Mouse (Mus musculus): Measurements from ENCODE around the gene Trim2.

Gene Trim2

DNA sequence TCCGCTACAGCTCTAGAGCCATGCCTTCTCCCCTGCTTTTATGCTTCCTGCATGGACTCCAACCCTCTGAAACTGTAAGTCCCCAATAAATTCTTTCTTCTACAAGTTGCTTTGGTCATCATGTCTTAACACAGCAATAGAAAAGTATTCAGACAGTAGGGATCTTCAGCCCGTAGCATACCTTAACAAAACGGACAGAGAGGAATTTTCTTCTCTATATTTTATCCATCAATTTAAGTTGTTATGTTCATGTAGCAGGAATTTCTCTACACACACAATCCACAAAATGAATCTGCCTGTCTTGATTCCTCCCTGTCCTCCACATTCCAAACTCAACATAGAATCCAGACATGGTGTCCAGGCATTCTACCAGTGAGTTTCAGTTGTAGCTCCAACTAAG is at the start of gene Trim2:
Gene Trim2 (minus strand): TSS at position 101 of the 400 bp plus-strand sequence.
- in situ Hi-C loops (cut with MboI; ENCODE audit: low pct_unique_long_range_greater_than_20kb in 1 of 2, low sequenced_read_pairs in 2 of 2, unreplicated experiment in 1 of 2) = loop anchor here (25.0 kb wide), 3 partner anchors 344 to 494 kb away; no protein-coding TSS in a partner anchor

- in situ Hi-C loops (cut with MboI; ENCODE audit: low pct_unique_long_range_greater_than_20kb in 1 of 2, low sequenced_read_pairs in 2 of 2, unreplicated experiment in 1 of 2) = loop anchor here in 1 of 2 experiments (10.0 kb wide), 2 partner anchors 119 to 179 kb away; no protein-coding TSS in a partner anchor
These were observed 49.4 kb upstream of the Trim2 start for GRCm38 (mm10) chr3:84355930-84356689.

GRCm38 (mm10) chr3:84352353-84353034 is 45.8 kb upstream of the Trim2 start:
- in situ Hi-C loops (cut with MboI; ENCODE audit: low pct_unique_long_range_greater_than_20kb in 1 of 2, low sequenced_read_pairs in 2 of 2, unreplicated experiment in 1 of 2) = loop anchor here in 1 of 2 experiments (10.0 kb wide), 2 partner anchors 122 to 182 kb away; no protein-coding TSS in a partner anchor

- in situ Hi-C loops (cut with MboI; ENCODE audit: low pct_unique_long_range_greater_than_20kb in 1 of 2, low sequenced_read_pairs in 2 of 2, unreplicated experiment in 1 of 2) = loop anchor here in 1 of 2 experiments (10.0 kb wide), 2 partner anchors 124 to 184 kb away; no protein-coding TSS in a partner anchor
These were observed 43.6 kb upstream of the Trim2 start for GRCm38 (mm10) chr3:84350311-84350710.

DNA sequence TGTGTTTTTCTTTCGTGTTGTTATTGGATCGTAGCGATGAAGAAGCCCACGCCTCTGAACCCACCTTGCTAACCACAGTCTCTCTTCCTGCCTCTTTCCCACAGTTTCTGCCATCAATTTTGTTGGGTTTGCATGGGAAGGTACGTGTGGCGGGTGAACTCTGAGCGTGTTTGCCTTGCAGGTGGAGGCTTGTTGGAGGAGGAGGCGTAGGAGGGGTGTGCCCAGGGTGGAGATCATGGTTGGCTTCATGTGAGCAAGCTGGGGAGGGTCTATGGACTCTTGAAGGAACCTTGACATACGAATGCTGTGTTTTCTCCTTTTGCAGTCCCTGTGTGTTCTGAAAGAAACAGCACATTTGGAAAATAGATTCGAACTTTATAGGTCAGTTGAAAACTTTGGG is 43.1 kb upstream of the Trim2 start:
- in situ Hi-C loops (cut with MboI; ENCODE audit: low pct_unique_long_range_greater_than_20kb in 1 of 2, low sequenced_read_pairs in 2 of 2, unreplicated experiment in 1 of 2) = loop anchor here (10.0 kb wide), 2 partner anchors 125 to 185 kb away; no protein-coding TSS in a partner anchor

DNA sequence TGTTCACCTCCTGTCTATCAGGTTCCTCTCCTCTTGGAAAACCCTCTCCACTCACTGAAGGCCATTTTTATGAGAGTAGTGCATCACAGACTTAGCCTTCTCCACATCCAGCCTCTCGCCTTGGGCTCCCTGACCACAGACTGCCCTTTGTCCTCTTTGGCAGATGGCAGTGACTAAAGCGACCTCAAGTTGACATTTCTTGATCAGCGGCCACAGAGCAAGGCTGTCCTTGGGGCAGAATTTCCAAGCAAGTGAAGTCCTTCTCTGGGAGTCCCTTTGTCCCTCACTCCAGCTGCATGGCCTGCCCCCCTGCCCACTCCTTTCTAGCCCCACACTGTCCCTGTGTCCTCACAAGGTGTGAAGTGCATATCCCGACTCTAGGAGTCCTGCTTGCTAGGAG is 40.7 kb upstream of the Trim2 start:
- in situ Hi-C loops (cut with MboI; ENCODE audit: low pct_unique_long_range_greater_than_20kb in 1 of 2, low sequenced_read_pairs in 2 of 2, unreplicated experiment in 1 of 2) = loop anchor here in 1 of 2 experiments (10.0 kb wide), 1 partner anchor 187 kb away; no protein-coding TSS in a partner anchor

GRCm38 (mm10) chr3:84346456-84347150 is 39.9 kb upstream of the Trim2 start:
- in situ Hi-C loops (cut with MboI; ENCODE audit: low pct_unique_long_range_greater_than_20kb in 1 of 2, low sequenced_read_pairs in 2 of 2, unreplicated experiment in 1 of 2) = loop anchor here in 1 of 2 experiments (10.0 kb wide), 1 partner anchor 188 kb away; no protein-coding TSS in a partner anchor

GRCm38 (mm10) chr3:84345646-84345980 is 38.9 kb upstream of the Trim2 start:
- in situ Hi-C loops (cut with MboI; ENCODE audit: low pct_unique_long_range_greater_than_20kb in 1 of 2, low sequenced_read_pairs in 2 of 2, unreplicated experiment in 1 of 2) = loop anchor here in 1 of 2 experiments (10.0 kb wide), 1 partner anchor 189 kb away; no protein-coding TSS in a partner anchor

DNA sequence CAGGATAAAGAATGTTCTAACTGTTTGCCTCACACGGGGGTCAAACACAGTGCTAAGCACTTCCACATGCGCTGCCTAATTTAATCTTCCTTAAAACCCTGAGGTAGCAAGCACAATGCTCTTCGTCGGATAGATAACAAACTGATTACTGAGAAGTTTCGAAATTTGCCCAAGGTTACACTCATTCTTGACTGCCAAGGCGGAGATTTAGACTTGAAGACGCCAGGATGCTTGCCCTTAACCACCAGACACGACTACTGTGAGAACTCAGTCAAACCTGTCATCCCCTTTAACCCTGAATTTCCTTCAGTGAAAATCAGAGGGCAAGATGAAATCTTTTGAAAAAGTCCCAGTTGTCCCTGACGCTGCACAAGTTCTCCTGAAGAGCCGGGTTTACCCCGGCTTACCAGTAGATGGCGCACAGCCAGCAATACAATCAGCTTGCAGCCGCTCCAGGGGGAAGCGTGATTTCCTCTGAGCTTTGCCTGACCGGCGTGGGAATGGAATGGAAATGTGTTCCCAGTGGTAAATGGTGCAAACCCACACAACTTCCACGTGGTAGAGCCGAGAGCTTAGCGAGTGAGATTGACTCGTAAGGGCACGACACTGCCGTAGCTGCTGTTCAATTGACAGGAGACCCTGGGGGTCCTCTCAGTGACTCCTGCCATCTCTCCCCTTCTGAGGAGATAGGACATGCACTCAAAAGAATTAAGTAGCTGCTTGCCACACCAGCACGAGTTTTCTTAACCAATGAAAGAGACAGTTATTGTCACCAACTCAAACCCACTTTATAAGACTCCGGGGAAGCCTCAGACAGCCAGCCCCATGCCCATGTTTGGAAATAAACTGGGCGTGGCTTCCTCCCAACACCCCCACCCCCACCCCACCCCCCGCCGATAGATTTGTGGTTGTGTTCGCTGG is 38.3 kb upstream of the Trim2 start:
- in situ Hi-C loops (cut with MboI; ENCODE audit: low pct_unique_long_range_greater_than_20kb in 1 of 2, low sequenced_read_pairs in 2 of 2, unreplicated experiment in 1 of 2) = loop anchor here in 1 of 2 experiments (10.0 kb wide), 1 partner anchor 190 kb away; no protein-coding TSS in a partner anchor

DNA sequence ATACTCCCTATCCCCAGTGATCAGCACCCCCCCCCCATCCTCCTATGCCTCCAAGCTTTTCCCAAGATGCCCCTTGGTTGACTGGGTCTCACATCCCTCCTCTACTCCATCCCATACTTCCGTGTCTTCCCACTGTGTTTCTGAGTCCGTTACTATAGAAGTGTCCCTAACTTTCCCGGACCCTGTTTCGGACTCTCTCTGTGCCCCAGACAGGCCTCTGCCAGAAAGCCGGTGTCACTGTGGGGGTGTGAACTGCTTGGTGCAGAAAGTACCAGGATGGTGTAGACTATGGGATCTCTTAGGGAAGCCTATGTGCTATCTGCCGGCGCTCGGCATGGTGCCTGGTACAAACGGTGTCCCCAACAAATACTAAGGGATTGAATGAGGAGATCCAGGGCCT is 36.4 kb upstream of the Trim2 start:
- in situ Hi-C loops (cut with MboI; ENCODE audit: low pct_unique_long_range_greater_than_20kb in 1 of 2, low sequenced_read_pairs in 2 of 2, unreplicated experiment in 1 of 2) = loop anchor here in 1 of 2 experiments (10.0 kb wide), 1 partner anchor 192 kb away; no protein-coding TSS in a partner anchor

- in situ Hi-C loops (cut with MboI; ENCODE audit: low pct_unique_long_range_greater_than_20kb in 1 of 2, low sequenced_read_pairs in 2 of 2, unreplicated experiment in 1 of 2) = loop anchor here in 1 of 2 experiments (10.0 kb wide), 1 partner anchor 193 kb away; no protein-coding TSS in a partner anchor
These were observed 35.1 kb upstream of the Trim2 start for GRCm38 (mm10) chr3:84341811-84342210.

DNA sequence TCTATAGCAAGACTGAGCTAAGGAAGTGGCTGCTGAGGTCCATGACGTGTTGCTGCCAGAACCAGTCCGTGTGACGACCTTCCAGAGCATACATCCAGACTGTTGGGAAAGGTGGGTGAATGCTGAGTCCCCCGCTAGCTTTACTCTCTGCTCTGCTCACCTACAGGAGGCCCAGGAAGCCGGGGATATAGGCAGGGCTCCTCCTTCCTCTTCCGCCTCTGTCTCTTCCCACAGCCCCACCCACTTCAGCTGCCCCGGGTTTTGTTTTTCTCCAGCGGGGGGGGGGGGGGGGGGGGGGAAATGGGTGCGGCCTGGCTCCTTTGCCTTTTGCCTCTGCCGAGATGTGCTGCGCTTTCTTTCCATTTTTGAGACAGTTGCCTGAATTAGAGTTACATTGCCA is 30.9 kb upstream of the Trim2 start:
- in situ Hi-C loops (cut with MboI; ENCODE audit: low pct_unique_long_range_greater_than_20kb in 1 of 2, low sequenced_read_pairs in 2 of 2, unreplicated experiment in 1 of 2) = no loop called here

DNA sequence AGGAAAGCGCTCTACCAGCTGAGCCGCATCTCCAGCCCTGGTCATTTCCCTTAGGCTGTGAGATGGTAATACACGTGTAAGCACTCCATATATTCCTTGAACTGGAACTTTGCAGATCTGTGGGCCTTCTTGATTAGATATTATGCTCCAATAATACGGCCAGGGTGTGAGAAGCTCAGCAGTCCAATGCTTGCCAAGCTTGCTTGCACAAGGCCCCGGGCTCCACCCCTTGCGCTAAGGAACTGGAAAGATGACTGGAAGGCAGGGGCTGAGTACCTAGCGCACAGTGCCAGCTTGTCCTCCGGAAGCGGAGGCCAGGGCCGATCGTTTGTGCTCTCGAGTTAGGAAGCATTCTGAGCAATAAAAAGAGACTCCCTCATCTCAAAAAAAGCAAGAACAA is 29.7 kb upstream of the Trim2 start:
- in situ Hi-C loops (cut with MboI; ENCODE audit: low pct_unique_long_range_greater_than_20kb in 1 of 2, low sequenced_read_pairs in 2 of 2, unreplicated experiment in 1 of 2) = no loop called here

DNA sequence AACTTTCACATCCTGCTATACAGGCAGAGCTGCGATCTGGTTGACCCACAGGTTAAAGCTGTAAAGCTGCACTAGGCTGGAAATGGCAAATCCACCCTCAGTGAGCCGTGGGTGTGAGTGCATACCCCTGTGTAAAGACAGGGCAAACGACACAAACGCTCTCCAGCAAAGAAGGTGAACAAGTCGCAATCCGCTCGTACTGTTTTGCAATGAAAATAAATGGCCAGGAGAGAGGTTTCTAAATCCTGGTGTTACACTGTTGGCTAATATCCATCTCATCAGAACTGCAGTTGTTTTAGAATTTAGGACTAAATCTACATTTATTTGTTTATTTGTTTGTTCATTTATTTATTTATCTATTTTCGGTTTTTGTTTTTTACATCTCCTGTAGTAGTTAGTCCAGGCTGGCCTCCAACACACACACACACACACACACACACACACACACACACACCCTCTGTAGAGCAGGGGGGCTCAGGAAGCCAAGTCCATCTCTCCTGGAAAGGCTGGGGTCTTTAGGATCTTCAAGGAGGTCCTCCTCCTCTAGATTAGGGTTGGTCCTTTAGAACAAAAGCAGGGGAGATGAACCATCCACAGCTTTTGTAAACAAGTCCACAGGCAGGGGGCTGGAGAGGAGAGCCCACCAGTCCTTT is 28.9 kb upstream of the Trim2 start:
- in situ Hi-C loops (cut with MboI; ENCODE audit: low pct_unique_long_range_greater_than_20kb in 1 of 2, low sequenced_read_pairs in 2 of 2, unreplicated experiment in 1 of 2) = no loop called here

GRCm38 (mm10) chr3:84334771-84335420 is 28.2 kb upstream of the Trim2 start:
- in situ Hi-C loops (cut with MboI; ENCODE audit: low pct_unique_long_range_greater_than_20kb in 1 of 2, low sequenced_read_pairs in 2 of 2, unreplicated experiment in 1 of 2) = no loop called here

DNA sequence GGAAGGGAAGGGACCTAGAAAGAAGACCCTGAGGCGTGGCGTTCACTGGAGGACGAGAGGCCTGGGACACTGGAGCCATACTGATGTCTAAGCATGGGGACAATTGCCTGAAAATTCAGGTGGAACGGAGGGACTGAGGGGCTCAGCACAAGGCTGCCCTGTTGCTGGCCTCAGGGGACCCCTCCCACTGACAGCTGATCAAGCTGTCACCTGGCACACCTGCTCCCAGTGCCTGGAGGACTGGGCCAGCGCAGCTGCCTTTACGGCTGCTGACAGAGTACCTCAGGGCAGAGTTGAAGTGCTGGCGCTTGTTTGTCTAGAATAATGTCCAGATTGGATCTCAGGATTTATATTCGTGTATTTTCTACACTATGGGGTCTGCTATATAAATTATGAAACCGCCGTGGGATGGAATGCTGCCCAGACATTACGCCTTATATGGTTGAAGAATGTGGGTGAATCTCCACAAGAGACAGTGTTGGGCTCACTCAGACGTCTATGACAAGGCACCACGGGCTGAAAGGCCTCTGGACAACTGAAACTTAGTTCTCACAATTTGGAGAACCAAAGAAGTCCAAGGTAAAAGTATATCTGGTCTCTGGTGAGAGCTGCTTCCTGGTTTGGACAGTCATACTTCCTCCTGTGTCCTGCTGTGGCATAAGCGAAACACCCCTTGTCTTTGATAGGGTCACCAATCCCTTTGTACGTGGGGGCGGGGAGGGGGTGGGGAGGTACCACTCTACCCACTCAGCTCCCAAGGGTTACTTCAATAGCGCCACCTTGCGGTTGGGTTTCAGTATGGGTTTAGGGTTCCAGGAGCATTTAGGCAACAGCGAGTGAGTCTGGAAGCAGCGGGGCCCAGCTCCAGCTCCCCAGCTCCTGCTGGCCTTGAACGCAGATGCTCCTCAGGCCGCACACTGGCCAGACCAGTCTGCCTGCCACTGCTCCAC is 27.0 kb upstream of the Trim2 start:
- in situ Hi-C loops (cut with MboI; ENCODE audit: low pct_unique_long_range_greater_than_20kb in 1 of 2, low sequenced_read_pairs in 2 of 2, unreplicated experiment in 1 of 2) = no loop called here
